Mouse (Mus musculus): ENCODE measurements around the gene Rdh1.
"Not testable (repeated sequence)": the region's sequence is repeated elsewhere in the genome, so short reads cannot be mapped to it uniquely, and the experiment has no call there.

The Rdh1 gene

DNA sequence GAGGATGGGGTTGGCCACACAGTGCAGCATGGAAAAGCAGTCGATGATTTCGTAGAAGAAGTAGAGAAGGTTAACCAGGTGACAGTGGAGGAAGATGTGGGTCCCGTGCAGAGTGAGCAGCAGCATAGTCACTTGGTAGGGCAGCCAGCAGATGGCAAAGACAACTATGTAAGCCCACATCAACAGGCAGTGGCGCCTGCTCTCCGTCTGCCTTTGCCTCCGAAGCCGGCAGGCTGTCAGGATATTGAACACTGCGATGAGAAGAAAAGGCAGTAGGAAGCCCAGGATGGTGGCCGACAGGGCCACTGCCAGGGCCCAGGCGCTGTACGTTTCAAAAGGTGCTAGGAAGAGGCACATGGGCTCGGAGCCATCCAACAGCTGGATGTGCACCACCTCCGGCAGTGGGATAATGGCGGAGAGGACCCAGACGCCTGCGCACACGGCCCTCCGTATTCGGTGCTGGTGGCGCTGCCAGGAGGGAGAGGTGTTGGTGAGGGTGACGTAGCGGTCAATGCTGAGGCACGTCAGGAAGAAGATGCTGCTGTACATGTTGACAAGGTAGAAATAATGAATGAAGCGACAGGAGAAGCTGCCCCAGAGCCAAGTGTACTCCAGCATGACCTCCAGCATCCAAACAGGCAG, 9.3 kb upstream of the Rdh1 start:
- DNase-seq, result no peak

DNA sequence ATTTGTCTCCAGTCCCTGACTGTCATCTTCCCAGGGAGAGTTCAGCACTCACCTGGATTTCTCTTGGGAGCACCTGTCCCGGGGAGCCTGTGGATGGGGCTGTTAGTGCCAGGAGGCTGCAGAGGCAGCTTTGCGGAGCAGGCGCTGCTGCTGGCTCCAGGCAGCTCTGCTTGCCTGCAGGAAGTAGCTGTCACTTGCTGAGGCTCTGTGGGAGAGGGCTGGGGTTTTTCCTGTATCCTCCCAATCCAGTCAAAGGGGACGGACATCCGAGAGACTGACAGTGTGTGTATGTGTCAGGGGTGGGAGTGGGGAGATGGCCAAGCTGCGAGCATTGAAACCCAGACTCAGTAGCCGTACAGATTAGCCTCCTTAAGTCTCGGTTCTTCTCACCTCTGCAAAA, 8.0 kb upstream of the Rdh1 start, which contains the start of gene Gpr182:
Gene Gpr182, minus strand, starts transcription at position 185 of the 400 bp plus-strand sequence.
- peak; percentile 32 for DNase-seq

DNA sequence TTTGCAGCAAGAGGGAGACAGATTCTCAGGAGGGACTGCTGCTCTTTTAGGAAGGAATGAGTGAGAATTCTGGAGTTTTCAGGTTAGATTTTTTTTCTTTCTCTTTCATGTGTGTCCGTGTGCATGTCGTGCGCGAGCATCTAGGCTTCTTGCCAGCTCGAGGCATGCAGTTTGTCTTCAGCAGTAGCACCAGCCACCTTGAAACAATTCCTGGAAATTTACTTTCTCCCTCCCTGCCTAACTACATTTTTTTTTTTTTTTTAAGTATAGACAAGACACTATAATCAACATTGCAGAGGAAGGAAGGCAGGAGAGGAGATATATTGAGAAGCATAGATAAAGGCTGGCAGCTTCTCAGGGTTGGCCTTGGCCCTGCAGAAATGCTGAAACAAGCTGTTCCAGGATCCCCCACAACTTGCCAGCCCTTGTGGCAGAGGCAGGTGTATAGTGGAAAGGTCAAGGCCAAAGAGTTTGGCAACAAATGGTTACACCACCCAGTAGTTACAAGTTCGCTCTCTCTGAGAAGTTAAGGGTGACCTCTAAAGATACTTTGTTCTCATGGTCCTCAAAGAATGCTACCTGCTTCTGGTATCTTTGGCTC, 4.9 kb upstream of the Rdh1 start:
- no peak for DNase-seq

DNA sequence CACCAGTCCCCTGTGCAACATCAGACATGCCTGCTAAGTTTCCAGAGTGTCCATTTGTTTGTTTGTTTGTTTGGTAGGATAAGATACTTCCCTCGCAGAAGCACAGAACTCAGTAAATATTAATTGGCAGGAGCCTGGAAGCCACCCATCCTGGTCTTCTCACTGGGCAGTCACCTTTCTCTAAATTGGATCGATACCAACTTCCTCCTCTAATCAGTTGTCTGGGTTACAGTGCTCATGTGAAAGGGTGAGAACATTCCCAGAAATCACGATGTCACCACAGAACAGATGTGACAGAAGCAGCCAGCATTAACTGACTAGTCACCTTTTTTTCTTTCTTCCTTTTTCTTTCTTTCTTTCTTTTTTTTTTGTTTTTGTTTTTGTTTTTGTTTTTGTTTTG, 4.3 kb upstream of the Rdh1 start:
- DNase-seq, result no peak

DNA sequence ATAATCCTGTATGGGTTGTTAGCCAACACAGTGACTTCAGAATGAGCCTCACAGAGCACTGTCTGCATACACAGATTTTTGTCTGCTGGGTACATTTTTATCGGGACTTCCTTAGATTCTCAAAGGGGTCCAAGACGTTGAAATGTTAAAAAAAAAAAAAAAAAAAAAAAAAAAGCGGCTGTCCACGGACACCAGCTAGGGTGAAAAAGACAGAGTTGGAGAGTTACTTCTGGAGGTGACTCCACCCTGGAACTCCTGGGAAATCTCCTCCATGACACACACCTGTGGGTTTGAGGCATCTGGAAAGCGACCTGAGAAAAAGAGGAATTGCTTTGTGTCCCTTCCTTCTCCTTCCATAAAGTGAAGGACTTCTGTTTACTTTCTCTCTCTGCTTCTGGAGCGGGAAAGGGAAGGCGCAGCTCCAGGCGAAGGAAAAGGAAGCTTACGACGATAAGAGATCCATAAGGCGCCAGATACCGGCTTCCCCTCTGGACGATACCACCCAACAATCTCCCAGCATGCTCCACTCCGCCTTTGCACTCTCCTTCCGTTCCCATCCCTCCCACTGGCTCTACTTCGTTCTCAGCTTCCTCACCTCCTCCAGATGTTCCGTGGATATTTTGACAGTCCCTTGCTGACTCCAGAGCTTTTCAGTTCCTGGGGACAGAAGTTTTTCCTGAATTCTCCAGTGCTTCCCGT, 3.6 kb upstream of the Rdh1 start:
- peak; percentile 33 for DNase-seq

DNA sequence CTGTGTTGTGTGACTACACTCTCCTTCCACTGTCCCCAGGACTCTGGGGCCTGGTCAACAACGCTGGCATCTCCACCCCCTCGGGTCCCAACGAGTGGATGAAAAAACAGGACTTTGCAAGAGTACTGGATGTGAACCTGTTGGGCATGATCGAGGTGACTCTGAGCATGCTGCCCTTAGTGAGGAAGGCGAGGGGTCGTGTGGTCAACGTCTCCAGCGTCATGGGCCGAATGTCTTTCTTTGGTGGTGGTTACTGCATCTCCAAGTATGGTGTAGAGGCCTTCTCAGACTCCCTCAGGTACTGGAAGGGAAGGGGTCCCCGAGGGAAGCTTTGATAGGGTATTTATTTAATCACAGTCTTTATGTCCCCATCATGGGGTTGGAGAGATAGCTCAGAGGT, 3.4 kb downstream of the Rdh1 start:
- not testable (repeated sequence) for DNase-seq

DNA sequence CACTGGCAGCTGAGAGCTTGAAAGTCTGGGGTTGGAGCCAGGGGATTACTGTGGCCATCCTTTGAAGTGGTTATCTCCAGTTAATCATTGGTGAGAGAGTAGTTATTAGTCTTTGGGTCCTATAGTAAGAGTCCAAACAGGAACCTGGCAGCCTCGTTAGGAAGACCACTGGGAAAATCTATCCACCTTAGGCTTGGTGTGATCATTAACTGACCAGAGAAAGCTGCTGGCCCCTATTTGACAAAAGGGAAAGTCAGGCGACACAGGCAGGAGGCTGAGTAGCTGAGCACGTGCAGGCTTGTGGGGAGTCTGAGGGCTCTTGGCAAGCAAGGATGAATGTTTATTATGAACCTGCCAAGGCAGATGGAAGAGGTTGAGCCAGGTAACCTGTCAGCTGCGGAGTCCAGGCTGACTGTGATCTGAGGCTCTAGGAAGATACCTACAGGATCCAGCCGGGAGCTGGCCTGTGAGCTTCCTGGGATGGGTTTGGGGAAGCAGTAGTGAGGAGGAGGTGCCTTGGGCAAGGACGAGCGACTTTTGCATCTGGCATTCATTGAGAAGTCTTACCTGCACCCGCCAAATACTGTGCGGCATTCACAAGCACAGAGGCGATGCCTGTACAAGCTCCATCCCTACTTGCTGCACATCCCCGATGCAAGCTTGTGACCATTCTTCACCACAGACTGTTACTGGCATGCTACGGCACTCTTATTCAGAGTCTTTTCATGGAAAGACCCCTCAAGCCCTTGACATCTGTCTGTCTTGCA, 4.6 kb downstream of the Rdh1 start:
- no peak for DNase-seq

DNA sequence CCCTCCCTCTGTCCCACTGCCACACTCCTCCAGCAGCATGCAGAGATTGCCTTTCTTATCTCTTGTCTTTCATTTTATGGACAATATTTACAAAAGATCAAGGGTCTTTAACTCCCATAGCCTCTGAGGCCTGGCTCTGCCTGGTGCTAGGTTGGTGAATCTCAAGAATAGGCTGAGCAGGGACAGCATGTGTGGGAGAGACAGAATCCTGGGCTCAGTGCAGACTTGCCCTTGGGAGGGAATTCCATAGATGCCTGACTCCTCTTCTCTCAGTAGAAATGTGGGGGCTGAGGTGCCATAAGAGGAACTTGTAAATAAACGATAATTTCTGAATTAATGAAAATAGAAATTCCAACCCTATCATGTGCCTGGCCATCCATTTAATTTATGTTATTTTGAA, 7.0 kb downstream of the Rdh1 start:
- no peak for DNase-seq

DNA sequence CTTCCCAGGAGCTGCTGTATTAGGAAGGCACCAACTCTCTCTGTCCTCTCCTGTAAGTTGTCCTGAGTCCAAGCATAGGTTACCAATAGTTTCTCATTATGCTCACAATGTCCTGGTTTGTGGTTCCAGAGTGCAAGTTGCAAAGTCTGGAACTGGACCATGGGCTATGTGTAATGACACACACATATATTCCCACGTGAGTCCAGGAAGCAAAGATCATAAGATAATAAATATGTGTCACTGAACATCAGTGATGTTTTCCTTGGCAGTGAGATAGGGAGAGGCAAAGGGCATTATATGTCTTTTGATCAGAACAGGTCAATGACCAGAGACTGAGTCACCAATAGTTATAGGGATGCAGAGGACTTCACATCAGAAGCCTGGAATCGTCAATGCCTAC, 16.5 kb downstream of the Rdh1 start, which contains the start of gene Rdh9:
Gene Rdh9, plus strand, starts transcription at position 376 of the 400 bp plus-strand sequence.
- DNase-seq, result no peak

DNA sequence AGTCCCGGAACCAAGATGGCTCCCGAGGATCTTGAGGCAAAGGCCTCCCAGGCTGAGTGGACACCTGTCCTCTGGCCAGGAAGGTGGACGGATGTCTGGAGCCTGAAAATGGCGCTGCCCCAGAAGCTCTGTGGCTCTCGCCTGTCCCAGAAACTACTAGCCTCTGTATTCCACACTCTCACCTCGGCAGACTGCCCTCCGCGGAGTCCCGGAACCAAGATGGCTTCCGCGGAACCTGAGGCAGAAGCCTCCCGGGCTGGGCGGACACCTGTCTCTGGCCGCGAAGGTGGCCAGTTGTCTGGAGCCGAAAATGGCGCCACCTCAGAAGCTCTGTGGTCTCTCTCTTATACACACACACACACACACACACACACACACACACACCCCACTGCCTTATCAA, 22.8 kb downstream of the Rdh1 start:
- not testable (repeated sequence) for DNase-seq

DNA sequence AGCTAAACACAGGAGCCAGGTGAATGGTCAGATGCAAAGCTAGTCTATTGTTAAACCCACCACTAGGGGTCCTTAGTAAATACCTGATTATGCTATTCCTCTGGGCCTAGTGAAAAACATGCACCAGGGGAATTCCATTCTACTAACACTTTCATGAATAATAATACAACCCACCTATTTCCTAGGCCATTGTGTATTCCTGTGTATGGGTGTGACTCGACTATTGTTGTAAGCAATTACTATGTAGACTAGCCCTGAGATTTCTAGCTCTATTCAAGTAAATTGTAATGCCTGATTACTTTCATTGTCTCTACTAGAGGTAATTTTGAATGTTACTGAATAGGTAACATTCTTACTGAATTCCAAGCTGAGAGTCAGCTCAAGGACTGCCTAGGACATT, 25.9 kb downstream of the Rdh1 start:
- not testable (repeated sequence) for DNase-seq

DNA sequence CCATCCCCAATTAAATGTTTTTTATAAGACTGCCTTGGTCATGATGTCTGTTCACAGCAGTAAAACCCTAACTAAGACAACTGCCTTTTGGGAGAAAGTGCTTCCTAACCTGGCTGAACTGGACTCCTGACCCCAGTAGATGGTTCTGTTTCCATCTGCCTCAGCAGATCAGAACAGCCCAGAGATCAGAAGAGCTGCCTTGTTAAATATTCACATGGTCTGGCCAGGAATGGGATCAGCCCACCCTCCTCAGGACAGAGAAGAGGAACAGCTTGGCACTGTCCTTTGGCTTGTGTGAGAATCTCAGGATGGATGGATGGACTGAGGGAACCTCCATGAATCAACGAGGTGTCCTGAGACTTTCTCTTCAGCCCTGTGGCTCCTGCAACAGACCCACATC, 39.8 kb downstream of the Rdh1 start:
- DNase-seq, result no peak

DNA sequence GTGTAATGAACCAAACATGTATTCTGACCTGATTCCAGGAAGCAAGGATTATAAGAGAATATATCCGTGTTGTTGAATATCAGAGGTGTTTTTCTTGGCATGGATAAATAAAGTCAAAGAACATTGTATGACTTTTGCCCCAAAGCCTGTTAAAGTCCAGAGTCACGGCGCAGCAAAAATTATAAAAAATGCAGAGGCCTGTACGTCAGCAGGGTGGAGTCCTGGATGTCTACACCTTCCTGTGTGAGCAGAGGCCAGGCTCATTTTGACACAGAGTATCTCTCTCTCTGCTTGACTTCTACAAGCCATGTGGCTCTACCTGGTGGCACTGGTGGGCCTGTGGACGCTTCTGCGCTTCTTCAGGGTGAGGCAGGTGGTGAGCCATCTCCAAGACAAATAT, 41.4 kb downstream of the Rdh1 start, which contains the start of gene Rdh16:
Gene Rdh16, plus strand, starts transcription at position 262 of the 400 bp plus-strand sequence.
- DNase-seq, result no peak

DNA sequence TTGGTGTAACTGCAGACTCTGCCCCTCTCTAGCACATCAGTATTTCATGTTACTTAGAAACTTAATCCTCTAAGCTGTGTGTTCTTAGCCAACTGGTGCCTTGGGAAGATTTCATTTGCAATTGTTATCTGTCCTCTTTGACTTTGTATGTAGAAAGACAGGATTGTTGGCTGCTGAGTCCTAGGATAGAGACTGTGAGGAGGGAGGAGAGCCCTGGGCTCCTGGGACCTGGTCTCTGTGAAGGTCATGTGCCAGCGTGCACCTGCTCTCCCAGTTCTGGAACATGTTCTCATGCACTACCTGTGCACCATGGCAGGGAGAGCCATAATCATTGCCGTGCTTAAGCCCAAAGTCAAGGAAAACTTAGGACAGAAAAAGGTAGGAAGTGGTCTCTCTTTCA, 42.1 kb downstream of the Rdh1 start:
- no peak for DNase-seq

DNA sequence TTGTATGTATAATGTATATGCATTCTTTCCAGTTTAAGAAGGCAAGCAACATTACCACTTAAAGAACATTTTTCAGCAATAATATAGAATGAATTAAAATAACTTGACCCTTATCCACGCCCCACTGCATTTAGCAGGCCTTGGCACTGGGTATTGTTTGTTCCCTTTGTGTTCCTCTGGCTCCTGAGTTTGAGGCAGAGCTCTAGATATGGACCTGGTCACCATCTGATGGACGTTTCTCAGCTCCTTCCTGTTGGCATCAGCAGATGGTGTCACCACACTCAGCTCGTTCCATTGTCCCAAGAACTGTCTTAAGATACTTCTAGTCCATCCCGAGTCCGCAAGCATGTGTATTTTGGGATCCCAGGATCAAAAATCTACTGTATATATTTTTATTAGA, 42.7 kb downstream of the Rdh1 start:
- DNase-seq, result no peak

DNA sequence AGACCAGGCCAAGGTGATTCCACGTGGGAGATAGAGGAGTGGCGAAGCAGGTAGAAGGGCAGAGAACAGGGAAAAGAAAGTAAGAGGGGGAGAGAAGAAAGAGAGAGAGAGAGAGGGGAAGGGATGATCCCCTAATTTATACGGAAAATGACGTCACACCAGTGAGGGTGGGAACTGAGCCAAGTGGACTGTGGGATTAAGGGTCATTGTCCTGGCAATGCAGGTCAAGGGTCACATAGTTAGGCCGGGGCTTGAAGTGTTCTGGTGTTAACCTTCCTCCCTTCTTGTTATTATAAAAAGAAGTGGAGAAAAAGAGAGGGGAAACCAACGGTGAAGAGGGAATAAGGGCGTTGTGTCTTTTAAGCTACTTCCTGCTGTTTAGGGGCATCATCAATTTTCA, 44.9 kb downstream of the Rdh1 start:
- DNase-seq, result no peak

DNA sequence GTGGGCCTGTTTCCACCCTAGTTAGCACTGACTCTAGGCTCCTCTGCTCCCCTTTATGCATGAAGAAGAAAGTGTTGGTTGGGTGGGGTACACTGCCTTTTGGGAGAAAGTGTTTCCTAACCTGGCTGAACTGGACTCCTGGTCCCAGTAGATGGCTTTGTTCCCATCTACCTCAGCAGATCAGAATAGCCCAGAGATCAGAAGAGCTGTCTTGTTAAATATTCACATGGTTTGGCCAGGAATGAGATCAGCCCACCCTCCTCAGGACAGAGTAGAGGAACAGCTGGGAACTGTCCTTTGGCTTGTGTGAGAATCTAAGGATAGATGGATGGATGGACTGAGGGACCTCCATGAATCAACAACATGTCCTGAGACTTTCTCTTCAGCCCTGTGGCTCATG, 56.4 kb downstream of the Rdh1 start:
- DNase-seq, result no peak

DNA sequence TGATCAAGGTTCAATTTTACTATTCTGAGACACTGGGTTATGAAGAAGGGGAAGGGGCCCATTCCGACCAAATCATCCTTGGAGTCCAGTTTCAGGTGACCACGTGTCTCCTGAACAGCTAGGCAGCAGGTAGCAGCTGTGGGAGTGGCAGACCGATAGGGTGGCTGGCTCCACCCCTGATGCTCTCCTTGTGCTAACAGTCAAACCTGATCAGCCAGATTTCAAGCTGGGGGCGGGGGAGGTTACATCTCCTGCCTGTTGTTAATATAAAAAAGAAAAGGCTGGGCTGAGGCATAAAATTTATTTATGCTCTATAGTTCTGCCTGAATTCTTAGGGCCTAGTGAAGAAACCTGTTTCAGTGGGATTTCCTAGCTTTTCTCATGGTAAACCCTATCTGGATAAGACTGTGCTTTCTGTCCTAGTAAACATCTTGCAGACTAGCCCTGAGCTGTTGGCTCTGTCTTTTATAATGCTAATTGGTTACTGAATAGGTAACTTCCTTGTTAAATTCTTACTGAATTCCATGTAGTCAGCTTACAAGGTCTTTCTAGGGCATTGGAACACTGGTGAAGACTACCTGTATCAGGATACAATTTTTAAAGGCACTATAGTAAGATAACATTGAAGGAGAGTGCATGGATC, 57.9 kb downstream of the Rdh1 start:
- DNase-seq, result not testable (repeated sequence)
